14 mouse cellular contexts compared by ENCODE assay signal in the genomic region with DNA sequence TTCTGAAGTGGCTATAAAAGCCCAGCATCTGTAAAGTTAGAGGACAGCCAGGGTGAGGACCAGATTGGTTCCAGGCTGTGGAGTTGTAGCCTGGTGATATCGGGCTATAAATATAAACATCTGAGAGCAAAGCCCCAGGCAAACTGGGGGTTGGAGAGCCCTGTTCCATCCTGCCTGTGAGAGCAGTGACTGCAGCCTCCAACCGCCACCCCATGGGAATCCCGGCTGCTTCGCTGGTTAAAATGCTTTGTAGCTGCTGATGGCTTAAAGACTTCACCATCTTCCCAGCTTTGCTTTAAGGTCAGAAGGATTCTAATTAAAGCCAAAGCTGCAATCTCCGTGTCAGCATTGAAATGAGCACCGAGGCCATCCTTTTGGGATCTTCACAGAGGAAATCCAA. TPM values are rescaled to one million over a fixed set of nuclear protein-coding genes. Genes with fewer than 3 reads are reported as not detected.
DNase-seq lines count a peak whose midpoint lies in the region; ATAC-seq lines count a peak whose summit lies in the region.
"Had no signal": no experiment of that assay in that cellular context is flagged by ENCODE, and none has a peak within 500 bp of the region (broad histone marks: within the 10 kb centered on the region; RNA-seq: fewer than 3 reads in every experiment).

No protein-coding gene starts in this region.

- H3K4me2 ChIP-seq in hindbrain, embryonic 11.5 days (replicated peaks; ENCODE audit: low read depth, low read length) = no peak overlapping the region
- H3K4me2 ChIP-seq in hindbrain, embryonic 16.5 days (ENCODE audit: low read length) = no peak overlapping the region
- H3K4me2 ChIP-seq in forebrain, embryonic 14.5 days (ENCODE audit: low read length) = no peak overlapping the region
- H3K4me2 ChIP-seq in heart, embryonic 16.5 days (ENCODE audit: low read depth, low read length) = peak overlapping the region; percentile 18; the same call in 1 of the 2 replicates
- H3K4me2 ChIP-seq in midbrain, embryonic 15.5 days = peak overlapping the region; percentile 11; the same call in 1 of the 2 replicates
- H3K4me2 ChIP-seq: liver, embryonic 11.5 days; stomach, embryonic 15.5 days had no signal

- 49% methylated on average over 6 of the region's 6 CpGs for WGBS in hindbrain, embryonic 11.5 days
- WGBS in hindbrain, embryonic 16.5 days = 37% methylated on average over 6 of the region's 6 CpGs
- WGBS in forebrain, embryonic 14.5 days = 48% methylated on average over 6 of the region's 6 CpGs
- WGBS in heart, embryonic 16.5 days = 39% methylated on average over 6 of the region's 6 CpGs
- WGBS in midbrain, embryonic 15.5 days = 19% methylated on average over 6 of the region's 6 CpGs

- no peak overlapping the region for H3K4me3 ChIP-seq in hindbrain, embryonic 11.5 days (ENCODE audit: low read depth, low read length)
- H3K4me3 ChIP-seq in hindbrain, embryonic 16.5 days (ENCODE audit: low read length) = no peak overlapping the region
- no peak overlapping the region for H3K4me3 ChIP-seq in forebrain, embryonic 14.5 days (ENCODE audit: low read depth, low read length)
- no peak overlapping the region for H3K4me3 ChIP-seq in heart, embryonic 16.5 days (ENCODE audit: low read length)
- no peak overlapping the region for H3K4me3 ChIP-seq in midbrain, embryonic 15.5 days
- H3K4me3 ChIP-seq: erythroblast, embryonic 14.5 days; stomach, embryonic 15.5 days had no signal

- no peaks in the 10 kb centered on the region for H3K36me3 ChIP-seq in hindbrain, embryonic 11.5 days (ENCODE audit: control insufficient read depth, insufficient read depth, low read length)
- H3K36me3 ChIP-seq in hindbrain, embryonic 16.5 days (ENCODE audit: control insufficient read depth, insufficient read depth, low read length) = no peaks in the 10 kb centered on the region
- no peaks in the 10 kb centered on the region for H3K36me3 ChIP-seq in forebrain, embryonic 14.5 days (ENCODE audit: control insufficient read depth, insufficient read depth, low read length)
- H3K36me3 ChIP-seq in heart, embryonic 16.5 days (ENCODE audit: control insufficient read depth, insufficient read depth) = no peaks in the 10 kb centered on the region
- no peaks in the 10 kb centered on the region for H3K36me3 ChIP-seq in midbrain, embryonic 15.5 days (replicated peaks)
- H3K36me3 ChIP-seq: stomach, embryonic 15.5 days had no signal

- no peaks in the 10 kb centered on the region for H3K27me3 ChIP-seq in hindbrain, embryonic 11.5 days (ENCODE audit: control insufficient read depth, insufficient read depth, low read length)
- no peaks in the 10 kb centered on the region for H3K27me3 ChIP-seq in hindbrain, embryonic 16.5 days (replicated peaks; ENCODE audit: control insufficient read depth, insufficient read depth, low read length)
- no peaks in the 10 kb centered on the region for H3K27me3 ChIP-seq in forebrain, embryonic 14.5 days (replicated peaks; ENCODE audit: control insufficient read depth, insufficient read depth, low read length)
- no peaks in the 10 kb centered on the region for H3K27me3 ChIP-seq in heart, embryonic 16.5 days (ENCODE audit: control insufficient read depth, insufficient read depth, low read length)
- H3K27me3 ChIP-seq in midbrain, embryonic 15.5 days (replicated peaks) = no peaks in the 10 kb centered on the region
- H3K27me3 ChIP-seq: stomach, embryonic 15.5 days had no signal

- H3K9me3 ChIP-seq in hindbrain, embryonic 11.5 days (ENCODE audit: control insufficient read depth, low read length) = no peaks in the 10 kb centered on the region
- no peaks in the 10 kb centered on the region for H3K9me3 ChIP-seq in hindbrain, embryonic 16.5 days (ENCODE audit: control insufficient read depth, low read length)
- no peaks in the 10 kb centered on the region for H3K9me3 ChIP-seq in forebrain, embryonic 14.5 days (replicated peaks; ENCODE audit: control insufficient read depth, low read length)
- H3K9me3 ChIP-seq in heart, embryonic 16.5 days (replicated peaks; ENCODE audit: control insufficient read depth, low read length) = no peaks in the 10 kb centered on the region
- H3K9me3 ChIP-seq in midbrain, embryonic 15.5 days = no peaks in the 10 kb centered on the region
- H3K9me3 ChIP-seq: stomach, embryonic 15.5 days had no signal

- H3K4me1 ChIP-seq in hindbrain, embryonic 11.5 days (replicated peaks; ENCODE audit: control insufficient read depth, insufficient read depth, low read length) = peaks cover 2% of the 10 kb centered on the region; the same call in 1 of the 2 replicates
- peaks cover 8% of the 10 kb centered on the region for H3K4me1 ChIP-seq in hindbrain, embryonic 16.5 days (ENCODE audit: control insufficient read depth, insufficient read depth, low read depth, low read length)
- 0 out of 2 replicates have a peak, but pooled peaks cover 2% of the 10 kb centered on the region for H3K4me1 ChIP-seq in forebrain, embryonic 14.5 days (ENCODE audit: control insufficient read depth, insufficient read depth, low read length)
- peaks cover 19% of the 10 kb centered on the region for H3K4me1 ChIP-seq in heart, embryonic 16.5 days (ENCODE audit: control insufficient read depth, insufficient read depth, low read length)
- H3K4me1 ChIP-seq in midbrain, embryonic 15.5 days = peaks cover 25% of the 10 kb centered on the region
- H3K4me1 ChIP-seq: stomach, embryonic 15.5 days had no signal

- H3K27ac ChIP-seq in hindbrain, embryonic 11.5 days (ENCODE audit: low read depth, low read length) = no peak overlapping the region
- H3K27ac ChIP-seq in hindbrain, embryonic 16.5 days (ENCODE audit: low read depth, low read length) = no peak overlapping the region; the same call in 1 of the 2 replicates
- peak overlapping the region; percentile 10; the same call in 1 of the 2 replicates for H3K27ac ChIP-seq in forebrain, embryonic 14.5 days (ENCODE audit: low read depth, low read length)
- H3K27ac ChIP-seq in heart, embryonic 16.5 days (ENCODE audit: low read length) = peak overlapping the region; percentile 61
- H3K27ac ChIP-seq in midbrain, embryonic 15.5 days = peak overlapping the region; percentile 45
- H3K27ac ChIP-seq: stomach, embryonic 15.5 days had no signal

- DNase-seq in hindbrain, embryonic 11.5 days (ENCODE audit: low spot score) = peak; percentile 31
- no peak for DNase-seq in forebrain, embryonic 14.5 days (ENCODE audit: low spot score)
- no peak for DNase-seq in kidney, postnatal 36 days
- DNase-seq in natural killer cell, adult 2 months (ENCODE audit: low spot score in 2 of 2) = no peak
- DNase-seq: kidney, adult 18-20 months; layer of hippocampus, postnatal 36 days; lung, postnatal 36 days; right cerebral cortex, postnatal 25 days had no signal

- no peak overlapping the region for H3K9ac ChIP-seq in hindbrain, embryonic 11.5 days (ENCODE audit: low read depth, low read length)
- no peak overlapping the region for H3K9ac ChIP-seq in hindbrain, embryonic 16.5 days (ENCODE audit: low read depth, low read length)
- H3K9ac ChIP-seq in forebrain, embryonic 14.5 days (ENCODE audit: low read length) = no peak overlapping the region
- H3K9ac ChIP-seq in heart, embryonic 16.5 days (ENCODE audit: low read length) = no peak overlapping the region
- H3K9ac ChIP-seq in midbrain, embryonic 15.5 days = no peak overlapping the region
- H3K9ac ChIP-seq: stomach, embryonic 15.5 days had no signal

- peak; percentile 34; the same call in 1 of the 2 replicates for ATAC-seq in hindbrain, embryonic 11.5 days (ENCODE audit: low FRiP score)
- ATAC-seq in hindbrain, embryonic 16.5 days = no peak
- ATAC-seq in forebrain, embryonic 14.5 days = no peak
- ATAC-seq in heart, embryonic 16.5 days (replicated peaks; ENCODE audit: extremely low read depth, insufficient read depth, low FRiP score) = peak; percentile 75
- ATAC-seq in midbrain, embryonic 15.5 days (replicated peaks) = peak; percentile 21; the same call in 1 of the 2 replicates

RNA-seq across cellular contexts. Expression of gene Dapk1, which starts 32.2 kb away (rescaled TPM):
- polyA plus RNA-seq in hindbrain, embryonic 11.5 days (2014; fragmentation: Nextera tagmentation; extraction: Ambion mirVana) = 19.6 and 39.5 TPM in 2 replicates
- polyA plus RNA-seq in hindbrain, embryonic 16.5 days (2015; fragmentation: Nextera tagmentation; extraction: Ambion mirVana) = 33.2 and 39.4 TPM in 2 replicates
- polyA plus RNA-seq in forebrain, embryonic 14.5 days (2014; fragmentation: Nextera tagmentation; extraction: Ambion mirVana) = 34.1 and 43.3 TPM in 2 replicates
- 8.3 and 11.5 TPM in 2 replicates for polyA plus RNA-seq in heart, embryonic 16.5 days (2015; fragmentation: Nextera tagmentation; extraction: Ambion mirVana)
- polyA plus RNA-seq in midbrain, embryonic 15.5 days (2015; fragmentation: Nextera tagmentation; extraction: Ambion mirVana) = 47.6 and 48.4 TPM in 2 replicates

Comparison
In these comparisons a context has a peak if more than half of its experiments do, and no peak if none do; other contexts are left out.
1. ATAC-seq: peak in hindbrain, embryonic 11.5 days (single experiment), heart, embryonic 16.5 days (single experiment) and midbrain, embryonic 15.5 days (single experiment); none in hindbrain, embryonic 16.5 days (single experiment) and forebrain, embryonic 14.5 days (single experiment).
2. H3K27ac ChIP-seq: peak in forebrain, embryonic 14.5 days (single experiment), heart, embryonic 16.5 days (single experiment) and midbrain, embryonic 15.5 days (single experiment); none in hindbrain, embryonic 11.5 days (single experiment) and hindbrain, embryonic 16.5 days (single experiment).
3. H3K4me2 ChIP-seq: peak in heart, embryonic 16.5 days (single experiment) and midbrain, embryonic 15.5 days (single experiment); none in hindbrain, embryonic 11.5 days (single experiment), hindbrain, embryonic 16.5 days (single experiment) and forebrain, embryonic 14.5 days (single experiment).